Mouse (Mus musculus) ES-Bruce4 (cell line): ENCODE results near the gene Tceal9. TPM values are rescaled to one million over a fixed set of nuclear protein-coding genes. Genes with fewer than 3 reads are reported as not detected.

Experiments used
- H3K27ac ChIP-seq: 2 replicates; pipeline ENCODE4 v1.5.1; 2012; ENCODE audit warnings: low read length, inconsistent platforms; ENCODE audit not compliant: insufficient read depth
- H3K27me3 ChIP-seq: 2 replicates; pipeline ENCODE4 v1.6.1; 2012; ENCODE audit warnings: mild to moderate bottlenecking, low read length, inconsistent platforms; ENCODE audit not compliant: control insufficient read depth, poor library complexity, insufficient read depth, severe bottlenecking
- H3K36me3 ChIP-seq: 2 replicates; pipeline ENCODE4 v1.6.1; 2012; ENCODE audit warnings: inconsistent platforms, mild to moderate bottlenecking, low read length, moderate library complexity; ENCODE audit not compliant: control insufficient read depth, poor library complexity, insufficient read depth, severe bottlenecking
- H3K4me1 ChIP-seq: one replicate; pipeline ENCODE4 v1.8.1; 2011; ENCODE audit warnings: low read length; ENCODE audit not compliant: control insufficient read depth, insufficient read depth
- H3K4me3 ChIP-seq: 2 replicates; pipeline ENCODE4 v1.5.1; 2011; ENCODE audit warnings: low read depth, mild to moderate bottlenecking, low read length
- H3K9ac ChIP-seq: 2 replicates; pipeline ENCODE4 v1.6.1; 2012; ENCODE audit warnings: low read depth, mild to moderate bottlenecking, inconsistent platforms; ENCODE audit not compliant: poor library complexity, severe bottlenecking
- H3K9me3 ChIP-seq: replicated peaks from 2 replicates; pipeline ENCODE4 v1.6.1; 2012; ENCODE audit warnings: mild to moderate bottlenecking, low read length, inconsistent platforms; ENCODE audit not compliant: control insufficient read depth, poor library complexity, insufficient read depth, severe bottlenecking
- CTCF ChIP-seq: IDR thresholded peaks from one replicate; pipeline ENCODE4 v1.8.1; 2011; ENCODE audit warnings: low read depth, low read length
- EP300 ChIP-seq: IDR thresholded peaks from 2 replicates; pipeline ENCODE4 v1.6.1; 2011; ENCODE audit warnings: low read depth, low read length; ENCODE audit not compliant: insufficient read depth
- POLR2A ChIP-seq: IDR thresholded peaks from one replicate; pipeline ENCODE4 v1.8.1; 2011; ENCODE audit warnings: low read length; ENCODE audit not compliant: insufficient read depth
- polyA plus RNA-seq: library from polyadenylated mRNA; stranded (reverse); fragments of >200 nt; gene quantifications from 2 replicates; pipeline ENCODE4 v1.2.4, GENCODE M21; 2011; ENCODE audit warnings: low read depth; ENCODE audit not compliant: missing spikeins, insufficient read depth, insufficient read length

Gene Tceal9
- polyA plus RNA-seq, 1 experiment = 527 TPM

DNA sequence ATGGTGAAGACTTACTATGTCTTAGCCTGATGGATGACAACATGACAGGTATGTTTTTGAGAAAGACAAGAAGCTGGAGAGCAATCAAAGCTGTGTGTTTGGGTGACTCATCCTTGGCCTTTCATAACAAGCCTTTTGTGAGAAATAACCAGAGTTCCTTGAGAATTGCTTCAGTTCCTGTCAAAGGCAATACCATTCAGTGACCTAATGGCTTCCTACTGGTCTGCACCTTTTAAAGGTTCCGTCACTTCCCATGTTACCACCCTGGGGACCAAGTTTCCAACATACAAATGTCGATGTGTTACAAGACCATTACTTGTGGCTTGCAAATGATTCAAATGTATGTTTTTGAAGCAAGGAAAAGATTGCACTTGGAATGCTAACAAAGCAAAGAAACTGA lies 1.7 kb upstream of the Tceal9 start:
- no peak for TF ChIP-seq POLR2A
- no peak for TF ChIP-seq CTCF
- Histone ChIP-seq H3K9ac (no peak overlapping the region), H3K4me3 (no peak overlapping the region), H3K27ac (no peak overlapping the region), H3K27me3 (no peaks in the 10 kb centered on the region), H3K4me1 (no peaks in the 10 kb centered on the region), H3K36me3 (peaks cover 13% of the 10 kb centered on the region), H3K9me3 (no peaks in the 10 kb centered on the region)

- H3K36me3 ChIP-seq = peaks cover 15% of the 10 kb centered on the region
- H3K27me3 ChIP-seq = no peaks in the 10 kb centered on the region
- no peaks in the 10 kb centered on the region for H3K4me1 ChIP-seq
- peak overlapping the region; percentile 90 for H3K9ac ChIP-seq
- H3K9me3 ChIP-seq = no peaks in the 10 kb centered on the region
- TF ChIP-seq POLR2A (no peak), CTCF (no peak), EP300 (no peak)
- H3K4me3 ChIP-seq = peak overlapping the region; percentile 79
- H3K27ac ChIP-seq = peak overlapping the region; percentile 69
Observed at GRCm38 (mm10) chrX:136245521-136246071, 717 bp downstream of the Tceal9 start.

DNA sequence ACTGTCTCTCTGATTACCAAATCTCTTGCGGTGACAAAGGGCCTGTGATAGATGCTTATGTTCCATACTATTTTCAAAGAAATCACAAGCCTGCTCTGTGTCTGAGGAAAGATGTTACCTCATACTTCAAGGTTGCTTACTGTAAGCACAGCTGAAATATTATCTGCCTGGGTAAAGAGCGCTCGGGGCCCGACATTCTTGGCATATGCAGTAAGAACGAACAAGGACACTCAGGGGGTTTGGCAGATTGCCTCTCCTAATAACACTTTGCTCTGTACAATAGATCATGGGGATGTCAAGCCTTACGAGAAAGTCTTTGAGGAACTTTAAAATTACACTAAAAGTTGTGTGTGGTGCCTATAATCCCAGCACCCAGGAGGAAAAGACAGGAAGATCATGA lies 3.9 kb downstream of the Tceal9 start:
- no peak overlapping the region for H3K4me3 ChIP-seq
- H3K36me3 ChIP-seq = peaks cover 15% of the 10 kb centered on the region
- TF ChIP-seq POLR2A (no peak), CTCF (no peak), EP300 (no peak)
- no peaks in the 10 kb centered on the region for H3K9me3 ChIP-seq
- no peaks in the 10 kb centered on the region for H3K27me3 ChIP-seq
- no peaks in the 10 kb centered on the region for H3K4me1 ChIP-seq
- no peak overlapping the region for H3K27ac ChIP-seq
- no peak overlapping the region for H3K9ac ChIP-seq

- Histone ChIP-seq H3K9me3 (no peaks in the 10 kb centered on the region), H3K27ac (no peak overlapping the region), H3K9ac (no peak overlapping the region), H3K36me3 (peaks cover 15% of the 10 kb centered on the region), H3K4me3 (no peak overlapping the region), H3K4me1 (no peaks in the 10 kb centered on the region), H3K27me3 (no peaks in the 10 kb centered on the region)
- TF ChIP-seq POLR2A = no peak
- no peak for TF ChIP-seq CTCF
- TF ChIP-seq EP300 = no peak
Observed at GRCm38 (mm10) chrX:136249671-136250070, 4.8 kb downstream of the Tceal9 start.

- H3K27ac ChIP-seq = no peak overlapping the region
- no peaks in the 10 kb centered on the region for H3K9me3 ChIP-seq
- H3K9ac ChIP-seq = no peak overlapping the region
- no peaks in the 10 kb centered on the region for H3K4me1 ChIP-seq
- no peak for TF ChIP-seq CTCF
- no peak for TF ChIP-seq POLR2A
- no peak for TF ChIP-seq EP300
- H3K36me3 ChIP-seq = peaks cover 10% of the 10 kb centered on the region
- H3K4me3 ChIP-seq = no peak overlapping the region
- H3K27me3 ChIP-seq = no peaks in the 10 kb centered on the region
Observed at GRCm38 (mm10) chrX:136252023-136252729, 7.3 kb downstream of the Tceal9 start.

DNA sequence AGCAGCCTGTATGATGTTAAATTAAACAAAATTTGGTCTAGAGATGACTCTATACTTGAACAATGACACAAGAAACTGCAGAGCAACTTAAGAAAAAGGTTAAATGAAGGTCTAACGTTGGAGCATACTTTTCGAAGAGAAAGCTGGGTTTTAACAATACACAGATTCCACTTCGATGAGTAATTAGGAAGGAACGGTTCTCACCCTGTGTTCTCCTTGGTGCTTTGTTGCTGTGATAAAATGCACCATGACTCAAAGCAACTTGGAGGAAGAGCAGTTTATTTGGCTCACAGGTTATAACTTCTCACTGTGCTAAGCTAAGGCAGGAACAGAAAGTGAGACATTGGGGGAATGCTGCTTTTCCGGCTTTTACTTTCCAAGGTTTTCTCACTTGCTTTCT lies 22.8 kb downstream of the Tceal9 start:
- no peaks in the 10 kb centered on the region for H3K27me3 ChIP-seq
- H3K9me3 ChIP-seq = no peaks in the 10 kb centered on the region
- no peak overlapping the region for H3K27ac ChIP-seq
- no peak for TF ChIP-seq POLR2A
- no peak for TF ChIP-seq CTCF
- no peak for TF ChIP-seq EP300
- H3K9ac ChIP-seq = no peak overlapping the region
- H3K4me3 ChIP-seq = no peak overlapping the region
- H3K4me1 ChIP-seq = peaks cover 3% of the 10 kb centered on the region
- H3K36me3 ChIP-seq = peaks cover 9% of the 10 kb centered on the region
